In genomic region chr7:29128725-29129124, GRCm38 (mm10) we compare ENCODE assay signal across 9 mouse cellular contexts. TPM values are rescaled to one million over a fixed set of nuclear protein-coding genes. Genes with fewer than 3 reads are reported as not detected.
DNase-seq lines count a peak whose midpoint lies in the region; ATAC-seq and TF ChIP-seq lines count a peak whose summit lies in the region.
"Had no signal": no experiment of that assay in that cellular context is flagged by ENCODE, and none has a peak within 500 bp of the region (broad histone marks: within the 10 kb centered on the region; RNA-seq: fewer than 3 reads in every experiment).

No protein-coding gene starts in this region.

- no peak overlapping the region for H3K4me2 ChIP-seq in embryonic facial prominence, embryonic 14.5 days (ENCODE audit: low read depth, low read length)
- H3K4me2 ChIP-seq: embryonic facial prominence, embryonic 13.5 days had no signal

- no peak for ATAC-seq in G1E (ENCODE audit: extremely low read depth, insufficient number of reproducible peaks, low FRiP score, poor library complexity, severe bottlenecking)
- ATAC-seq in embryonic facial prominence, embryonic 14.5 days (ENCODE audit: low read depth): no peak

- peak; percentile 12 for DNase-seq in kidney, adult 9 months
- DNase-seq in kidney, postnatal 25 days: no peak
- DNase-seq in 416B (ENCODE audit: low read depth) (peak; percentile 81), G1E (ENCODE audit: low spot score) (no peak)
- peak; percentile 16 for DNase-seq in embryonic facial prominence, embryonic 14.5 days (ENCODE audit: low spot score)
- DNase-seq in right cerebral cortex, postnatal 4 days: no peak
- no peak for DNase-seq in hindbrain, embryonic 10.5 days (ENCODE audit: low spot score)
- no peak for DNase-seq in urinary bladder, postnatal 36 days (ENCODE audit: low spot score in 2 of 2)

- H3K27me3 ChIP-seq in G1E (ENCODE audit: insufficient read depth, low read length): peaks cover 14% of the 10 kb centered on the region
- no peaks in the 10 kb centered on the region for H3K27me3 ChIP-seq in embryonic facial prominence, embryonic 14.5 days (replicated peaks; ENCODE audit: control insufficient read depth, insufficient read depth, low read length)
- H3K27me3 ChIP-seq in hindbrain, embryonic 10.5 days (ENCODE audit: insufficient read depth, poor library complexity, severe bottlenecking): peaks cover 12% of the 10 kb centered on the region
- H3K27me3 ChIP-seq: embryonic facial prominence, embryonic 13.5 days had no signal

- no peak overlapping the region for H3K27ac ChIP-seq in embryonic facial prominence, embryonic 14.5 days (replicated peaks; ENCODE audit: low read depth, low read length)
- no peak overlapping the region for H3K27ac ChIP-seq in hindbrain, embryonic 10.5 days
- H3K27ac ChIP-seq: embryonic facial prominence, embryonic 13.5 days had no signal

- WGBS in embryonic facial prominence, embryonic 14.5 days: 53% methylated on average over 2 of the region's 2 CpGs
- WGBS in hindbrain, embryonic 10.5 days: 45% methylated on average over 2 of the region's 2 CpGs

- H3K4me1 ChIP-seq in G1E (ENCODE audit: insufficient read depth, low read depth, low read length): peaks cover 23% of the 10 kb centered on the region
- H3K4me1 ChIP-seq in embryonic facial prominence, embryonic 14.5 days (ENCODE audit: control insufficient read depth, insufficient read depth, low read length): 0 out of 2 replicates have a peak, but pooled peaks cover 12% of the 10 kb centered on the region
- H3K4me1 ChIP-seq in hindbrain, embryonic 10.5 days (replicated peaks): peaks cover 17% of the 10 kb centered on the region

- no peak overlapping the region for H3K9ac ChIP-seq in embryonic facial prominence, embryonic 14.5 days (ENCODE audit: low read depth, low read length)
- H3K9ac ChIP-seq: embryonic facial prominence, embryonic 13.5 days had no signal

- TF ChIP-seq CTCF in G1E (IDR thresholded peaks at IDR 0.05; ENCODE audit: low read depth, low read length): peak; percentile 23; the same call in 1 of the 2 replicates

- H3K9me3 ChIP-seq in G1E (replicated peaks): no peaks in the 10 kb centered on the region
- no peaks in the 10 kb centered on the region for H3K9me3 ChIP-seq in embryonic facial prominence, embryonic 14.5 days (ENCODE audit: control insufficient read depth, low read length)
- no peaks in the 10 kb centered on the region for H3K9me3 ChIP-seq in hindbrain, embryonic 10.5 days
- H3K9me3 ChIP-seq: embryonic facial prominence, embryonic 13.5 days had no signal

- H3K36me3 ChIP-seq in G1E (replicated peaks): no peaks in the 10 kb centered on the region
- H3K36me3 ChIP-seq in embryonic facial prominence, embryonic 14.5 days (ENCODE audit: control insufficient read depth, insufficient read depth, low read length): no peaks in the 10 kb centered on the region
- no peaks in the 10 kb centered on the region for H3K36me3 ChIP-seq in hindbrain, embryonic 10.5 days
- H3K36me3 ChIP-seq: embryonic facial prominence, embryonic 13.5 days had no signal

- no peak overlapping the region for H3K4me3 ChIP-seq in G1E (ENCODE audit: low read depth, low read length)
- no peak overlapping the region for H3K4me3 ChIP-seq in embryonic facial prominence, embryonic 14.5 days (ENCODE audit: low read depth, low read length)
- H3K4me3 ChIP-seq in hindbrain, embryonic 10.5 days: no peak overlapping the region
- H3K4me3 ChIP-seq: embryonic facial prominence, embryonic 13.5 days had no signal

RNA-seq across cellular contexts. Expression of gene Ryr1, which starts 3.7 kb away (rescaled TPM):
- total RNA-seq in G1E (2014; fragmentation: Nextera tagmentation): 0.30 and 0.73 TPM in 2 replicates
- 0.17 and 0.38 TPM in 2 replicates for total RNA-seq in G1E (2017)
- polyA plus RNA-seq in G1E (2012): under 0.01 TPM in 2 replicates
- polyA plus RNA-seq in embryonic facial prominence, embryonic 14.5 days (2014; fragmentation: Nextera tagmentation; extraction: Ambion mirVana): 10.6 and 11.5 TPM in 2 replicates
- 0.51 and 0.97 TPM in 2 replicates for polyA plus RNA-seq in hindbrain, embryonic 10.5 days (2016; fragmentation: Nextera tagmentation; extraction: Ambion mirVana)

RNA-seq across cellular contexts. Expression of gene Rasgrp4, which starts 5.9 kb away (rescaled TPM):
- total RNA-seq in G1E (2014; fragmentation: Nextera tagmentation) (4.3 and 5.8 TPM in 2 replicates), G1E (2017) (8.2 and 8.6 TPM in 2 replicates)
- 3.0 and 4.3 TPM in 2 replicates for polyA plus RNA-seq in G1E (2012)
- polyA plus RNA-seq in embryonic facial prominence, embryonic 14.5 days (2014; fragmentation: Nextera tagmentation; extraction: Ambion mirVana): 0.54 and 0.78 TPM in 2 replicates
- 0.34 and 0.54 TPM in 2 replicates for polyA plus RNA-seq in hindbrain, embryonic 10.5 days (2016; fragmentation: Nextera tagmentation; extraction: Ambion mirVana)

RNA-seq across cellular contexts. Expression of gene Fam98c, which starts 27.3 kb away (rescaled TPM):
- 29.6 and 33.9 TPM in 2 replicates for total RNA-seq in G1E (2014; fragmentation: Nextera tagmentation)
- total RNA-seq in G1E (2017): 21.9 and 26.0 TPM in 2 replicates
- 70.4 and 73.8 TPM in 2 replicates for polyA plus RNA-seq in G1E (2012)
- polyA plus RNA-seq in embryonic facial prominence, embryonic 14.5 days (2014; fragmentation: Nextera tagmentation; extraction: Ambion mirVana): 15.4 and 16.5 TPM in 2 replicates
- polyA plus RNA-seq in hindbrain, embryonic 10.5 days (2016; fragmentation: Nextera tagmentation; extraction: Ambion mirVana): 17.6 and 18.4 TPM in 2 replicates

RNA-seq across cellular contexts. Expression of gene Ggn, which starts 41.3 kb away (rescaled TPM):
- total RNA-seq in G1E (2014; fragmentation: Nextera tagmentation): not detected in 2 replicates
- total RNA-seq in G1E (2017): 0.22 TPM in 1 of 2 replicates, not detected in the other
- 0.21 and 0.36 TPM in 2 replicates for polyA plus RNA-seq in G1E (2012)
- polyA plus RNA-seq in embryonic facial prominence, embryonic 14.5 days (2014; fragmentation: Nextera tagmentation; extraction: Ambion mirVana): 0.51 and 0.72 TPM in 2 replicates
- 1.1 TPM in 2 replicates for polyA plus RNA-seq in hindbrain, embryonic 10.5 days (2016; fragmentation: Nextera tagmentation; extraction: Ambion mirVana)

RNA-seq across cellular contexts. Expression of gene Spred3, which starts 41.5 kb away (rescaled TPM):
- 1.3 and 1.5 TPM in 2 replicates for total RNA-seq in G1E (2014; fragmentation: Nextera tagmentation)
- total RNA-seq in G1E (2017): 0.41 and 0.44 TPM in 2 replicates
- 0.21 and 0.23 TPM in 2 replicates for polyA plus RNA-seq in G1E (2012)
- polyA plus RNA-seq in embryonic facial prominence, embryonic 14.5 days (2014; fragmentation: Nextera tagmentation; extraction: Ambion mirVana): 3.0 and 3.6 TPM in 2 replicates
- polyA plus RNA-seq in hindbrain, embryonic 10.5 days (2016; fragmentation: Nextera tagmentation; extraction: Ambion mirVana): 3.5 and 3.6 TPM in 2 replicates

Comparison
In these comparisons a context has a peak if more than half of its experiments do, and no peak if none do; other contexts are left out.
1. DNase-seq: peak in kidney, adult 9 months (single experiment), 416B (single experiment) and embryonic facial prominence, embryonic 14.5 days (single experiment); none in kidney, postnatal 25 days (0 of 2), G1E (single experiment), right cerebral cortex, postnatal 4 days (single experiment), hindbrain, embryonic 10.5 days (single experiment) and urinary bladder, postnatal 36 days (0 of 2).